Mouse (Mus musculus) heart, postnatal 0 days (tissue): ENCODE measurements around the gene 1700001C19Rik.

Experiments used
- CTCF ChIP-seq: IDR thresholded peaks from 2 replicates; pipeline ENCODE4 v1.5.1; 2016; ENCODE audit warnings: antibody characterized with exemption, control low read depth, low read depth
- EP300 ChIP-seq: IDR thresholded peaks from 2 replicates; pipeline ENCODE4 v1.6.1; 2016; ENCODE audit warnings: antibody characterized with exemption, low read depth

DNA sequence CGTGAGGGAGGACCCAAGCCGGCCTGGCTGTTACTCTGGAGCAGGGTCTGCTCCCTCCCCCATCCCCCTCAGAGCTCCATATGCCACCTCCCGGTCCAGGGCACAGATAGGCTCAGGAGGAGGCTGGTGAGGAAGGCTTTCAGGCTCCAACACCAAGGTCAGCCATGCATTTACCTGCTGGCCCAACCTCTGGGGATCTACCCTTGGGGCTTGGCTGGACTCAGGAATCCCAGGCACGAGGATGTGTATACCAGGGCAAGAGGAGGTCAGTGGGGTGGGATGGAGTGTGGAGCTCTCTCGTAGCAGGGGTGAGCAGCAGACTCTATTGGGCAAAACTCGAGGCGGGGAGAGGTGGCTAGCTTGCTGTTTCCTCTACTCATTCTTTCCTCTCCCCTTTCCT lies 15.7 kb upstream of the 1700001C19Rik start:
- TF ChIP-seq CTCF: no peak
- no peak for TF ChIP-seq EP300
